Mouse (Mus musculus): ENCODE data around the gene Nfatc2.
A peak's percentile ranks its signal among the peaks of the same experiment; 100 is the strongest.

Nfatc2 gene

GRCm38 (mm10) chr2:168601491-168602386, at the start of gene Nfatc2:
Nfatc2 (minus strand) TSS chr2:168601657.
- peak; percentile 44 to 79 for DNase-seq (ENCODE audit: low spot score in 2 of 2)

- no peak for DNase-seq (ENCODE audit: low spot score in 2 of 2)
Observed at GRCm38 (mm10) chr2:168648171-168648570, 46.7 kb upstream of the Nfatc2 start.

- no peak for DNase-seq (ENCODE audit: low spot score in 2 of 2)
Observed at GRCm38 (mm10) chr2:168644855-168645254, 43.4 kb upstream of the Nfatc2 start.

- DNase-seq (ENCODE audit: low spot score in 2 of 2) = no peak
Observed at GRCm38 (mm10) chr2:168643524-168644177, 42.2 kb upstream of the Nfatc2 start.

- no peak for DNase-seq (ENCODE audit: low spot score in 2 of 2)
Observed at GRCm38 (mm10) chr2:168642187-168642586, 40.7 kb upstream of the Nfatc2 start.

- no peak for DNase-seq (ENCODE audit: low spot score in 2 of 2)
Observed at GRCm38 (mm10) chr2:168640460-168640859, 39.0 kb upstream of the Nfatc2 start.

- no peak for DNase-seq (ENCODE audit: low spot score in 2 of 2)
Observed at GRCm38 (mm10) chr2:168634881-168635280, 33.4 kb upstream of the Nfatc2 start.

- no peak for DNase-seq (ENCODE audit: low spot score in 2 of 2)
Observed at GRCm38 (mm10) chr2:168633301-168633816, 31.9 kb upstream of the Nfatc2 start.

GRCm38 (mm10) chr2:168632543-168632942, 31.1 kb upstream of the Nfatc2 start:
- no peak for DNase-seq (ENCODE audit: low spot score in 2 of 2)

- DNase-seq (ENCODE audit: low spot score in 2 of 2) = peak in 1 of 2 experiments; percentile 79
Observed at GRCm38 (mm10) chr2:168628787-168629186, 27.3 kb upstream of the Nfatc2 start.

GRCm38 (mm10) chr2:168627829-168628770, 26.6 kb upstream of the Nfatc2 start:
- DNase-seq (ENCODE audit: low spot score in 2 of 2) = no peak

- DNase-seq (ENCODE audit: low spot score in 2 of 2) = no peak
Observed at GRCm38 (mm10) chr2:168626385-168626784, 24.9 kb upstream of the Nfatc2 start.

- DNase-seq (ENCODE audit: low spot score in 2 of 2) = no peak
Observed at GRCm38 (mm10) chr2:168625091-168625490, 23.6 kb upstream of the Nfatc2 start.

- DNase-seq (ENCODE audit: low spot score in 2 of 2) = no peak
Observed at GRCm38 (mm10) chr2:168621111-168621802, 19.8 kb upstream of the Nfatc2 start.

- no peak for DNase-seq (ENCODE audit: low spot score in 2 of 2)
Observed at GRCm38 (mm10) chr2:168618205-168618717, 16.8 kb upstream of the Nfatc2 start.

GRCm38 (mm10) chr2:168615160-168615559, 13.7 kb upstream of the Nfatc2 start:
- no peak for DNase-seq (ENCODE audit: low spot score in 2 of 2)

- DNase-seq (ENCODE audit: low spot score in 2 of 2) = no peak
Observed at GRCm38 (mm10) chr2:168614170-168614872, 12.9 kb upstream of the Nfatc2 start.

- no peak for DNase-seq (ENCODE audit: low spot score in 2 of 2)
Observed at GRCm38 (mm10) chr2:168613092-168613880, 11.8 kb upstream of the Nfatc2 start.

- DNase-seq (ENCODE audit: low spot score in 2 of 2) = no peak
Observed at GRCm38 (mm10) chr2:168610941-168611340, 9.5 kb upstream of the Nfatc2 start.
